Mouse (Mus musculus) C2C12 (cell line): Measurements from ENCODE around the gene Ifngr2.

Experiments used
- CTCF ChIP-seq: IDR thresholded peaks from one replicate; pipeline ENCODE4 v1.5.1; 2011; ENCODE audit not compliant: control insufficient read depth, insufficient read depth, insufficient read length
- FOSL1 ChIP-seq: IDR thresholded peaks from one replicate; pipeline ENCODE4 v1.8.0; 2011; ENCODE audit warnings: mild to moderate bottlenecking, low read length; ENCODE audit not compliant: poor library complexity, insufficient read depth, severe bottlenecking
- MYOD1 ChIP-seq: IDR thresholded peaks from one replicate; pipeline ENCODE4 v1.6.1; 2011; ENCODE audit warnings: low read depth; ENCODE audit not compliant: control insufficient read depth, insufficient read length
- USF1 ChIP-seq: IDR thresholded peaks from one replicate; pipeline ENCODE4 v1.6.1; 2011; ENCODE audit warnings: low read depth, mild to moderate bottlenecking, control low read depth, moderate library complexity

DNA sequence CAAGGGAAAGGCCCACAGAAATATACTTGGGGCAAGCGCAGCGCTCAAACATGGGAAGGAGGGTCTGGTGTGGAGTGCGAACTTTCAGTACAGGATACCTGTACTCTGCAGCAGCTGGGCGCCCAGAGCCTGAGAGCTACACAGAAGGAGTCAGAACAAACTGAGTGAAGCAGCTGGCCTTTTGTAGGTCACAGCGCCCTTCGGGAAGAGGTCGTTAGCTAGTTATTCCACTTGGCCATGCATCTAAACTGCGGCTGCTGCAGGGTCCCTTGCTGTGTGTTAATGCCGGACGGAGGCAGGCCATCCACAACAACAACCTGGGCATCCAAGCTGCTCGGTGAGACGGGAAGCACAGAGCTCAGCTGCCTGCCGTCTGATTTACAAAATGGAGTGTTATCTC lies 28.3 kb downstream of the Ifngr2 start:
- TF ChIP-seq CTCF (no peak), FOSL1 (no peak), USF1 (no peak), MYOD1 (no peak)
